Mouse (Mus musculus) E14TG2a.4 (cell line): ENCODE results near the gene Wnt11.

ENCODE experiments used
- CTCF ChIP-seq: conservative IDR thresholded peaks from 2 replicates; pipeline ENCODE4 v1.5.1; 2014; ENCODE audit warnings: low read length
- NANOG ChIP-seq: IDR thresholded peaks from 2 replicates; pipeline ENCODE4 v1.6.1; 2014; ENCODE audit warnings: borderline replicate concordance, low read length, mixed read lengths

- no peak for TF ChIP-seq CTCF
- TF ChIP-seq NANOG, result no peak
Measured at GRCm38 (mm10) chr7:98840771-98841170, 5.9 kb downstream of the Wnt11 start.
